Mouse (Mus musculus) neural tube, embryonic 11.5 days (tissue): ENCODE measurements around the gene Manea. TPM values are rescaled to one million over a fixed set of nuclear protein-coding genes. Genes with fewer than 3 reads are reported as not detected.

Experiments used
- ATAC-seq: fragments of 200-750 bp; cut with Nextera tagmentation; 2 replicates; pipeline ENCODE4 v1.8.0; 2017; ENCODE audit warnings: moderate number of reproducible peaks, mild to moderate bottlenecking, moderate TSS enrichment, moderate library complexity; ENCODE audit not compliant: insufficient read depth, low FRiP score, low TSS enrichment
- DNase-seq: peaks from one replicate; pipeline ENCODE4 v3.0.0-alpha.2; 2015; ENCODE audit warnings: low spot score
- H3K27ac ChIP-seq: fragments of 300-500 bp; sonication (generic); 2 replicates; pipeline ENCODE4 v1.5.1; 2014; ENCODE audit warnings: low read depth, mild to moderate bottlenecking, low read length
- H3K27me3 ChIP-seq: fragments of 300-500 bp; sonication (generic); 2 replicates; pipeline ENCODE4 v1.6.1; 2014; ENCODE audit warnings: mild to moderate bottlenecking, low read length, mixed read lengths; ENCODE audit not compliant: control insufficient read depth, insufficient read depth
- H3K36me3 ChIP-seq: fragments of 300-500 bp; sonication (generic); 2 replicates; pipeline ENCODE4 v1.6.1; 2014; ENCODE audit warnings: mild to moderate bottlenecking, low read length, moderate library complexity, mixed read lengths; ENCODE audit not compliant: control insufficient read depth, insufficient read depth
- H3K4me1 ChIP-seq: fragments of 300-500 bp; sonication (generic); 2 replicates; pipeline ENCODE4 v1.6.1; 2014; ENCODE audit warnings: low read length, mixed read lengths; ENCODE audit not compliant: control insufficient read depth, insufficient read depth
- H3K4me2 ChIP-seq: fragments of 300-500 bp; sonication (generic); 2 replicates; pipeline ENCODE4 v1.6.1; 2014; ENCODE audit warnings: low read depth, mild to moderate bottlenecking, moderate library complexity
- H3K4me3 ChIP-seq: fragments of 300-500 bp; sonication (generic); 2 replicates; pipeline ENCODE4 v1.5.1; 2014; ENCODE audit warnings: low read depth, low read length
- H3K9ac ChIP-seq: fragments of 300-500 bp; sonication (generic); 2 replicates; pipeline ENCODE4 v1.6.1; 2014; ENCODE audit warnings: mild to moderate bottlenecking, low read length
- H3K9me3 ChIP-seq: fragments of 300-500 bp; sonication (generic); 2 replicates; pipeline ENCODE4 v1.6.1; 2016; ENCODE audit warnings: low read length; ENCODE audit not compliant: control insufficient read depth
- WGBS: fragments of 180-500 bp; shearing (Covaris S2); extraction: QIAGEN DNeasy Blood & Tissue Kit; methylation state at CpG from one replicate; pipeline ENCODE4 v1.1.7; 2014; 5-methylcytosine and 5-hydroxymethylcytosine counted together
- polyA plus RNA-seq: library from polyadenylated mRNA; unstranded; fragments of >200 nt; fragmentation: Nextera tagmentation; extraction: Ambion mirVana; gene quantifications from 2 replicates; pipeline ENCODE4 v1.2.1, GENCODE M21; 2014

Gene Manea
- 25.4 and 26.6 TPM in 2 replicates for polyA plus RNA-seq

DNA sequence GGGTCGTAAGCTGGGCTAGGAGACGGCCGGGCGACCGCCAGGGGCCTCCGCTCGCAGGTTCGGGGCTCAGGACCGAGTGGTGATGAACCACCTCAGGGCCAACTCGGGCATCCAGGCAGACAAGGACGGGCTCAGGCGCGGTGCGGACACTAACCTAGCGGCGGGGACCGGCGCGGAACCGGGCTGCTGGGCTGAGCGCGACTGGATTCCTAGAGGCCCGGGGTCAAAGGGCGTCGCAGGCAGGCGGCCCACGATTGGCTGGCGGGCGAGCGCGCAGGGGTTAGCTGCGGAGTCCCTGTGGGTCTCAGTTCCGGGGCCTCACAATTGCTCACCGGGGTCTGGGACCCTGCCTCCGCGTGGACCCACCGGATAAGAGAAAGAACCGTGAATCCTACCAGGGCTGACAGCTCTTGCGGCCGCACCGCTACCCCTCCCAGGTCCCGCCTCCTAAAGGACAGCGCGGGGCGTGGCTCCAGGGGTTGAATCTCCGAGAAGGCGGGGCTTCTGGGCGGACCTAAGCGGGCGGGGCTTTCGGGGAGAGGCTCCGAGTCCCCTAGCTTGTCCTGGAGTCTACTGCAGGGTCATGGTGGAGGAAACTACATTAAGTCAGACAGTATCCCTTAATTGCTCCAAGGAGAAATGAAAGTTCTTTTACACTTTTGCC is at the start of gene Manea:
Gene Manea, minus strand, starts transcription at position 449 of the 664 bp plus-strand sequence.
- peak; percentile 96 for ATAC-seq
- H3K27me3 ChIP-seq, result no peaks in the 10 kb centered on the region

DNA sequence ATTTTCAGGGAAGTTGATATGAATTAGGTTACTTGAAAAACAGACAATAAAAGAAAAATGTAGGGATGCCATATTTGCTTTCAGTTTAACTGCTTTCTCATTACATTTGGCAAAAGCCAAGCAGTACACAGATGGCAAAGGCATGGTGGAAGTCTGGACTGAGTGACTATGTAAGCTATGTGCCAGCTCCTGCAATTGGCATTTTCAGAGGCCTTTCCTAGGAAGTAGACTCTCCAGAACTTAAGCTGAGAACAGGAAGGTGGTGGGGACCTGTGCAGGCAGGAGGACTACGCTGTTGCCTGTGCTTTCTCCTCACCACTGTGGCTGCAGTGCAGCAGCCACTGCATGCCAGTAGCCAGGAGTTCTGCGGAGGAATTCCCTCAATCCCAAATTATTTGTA is 7.9 kb upstream of the Manea start:
- H3K36me3 ChIP-seq, result no peaks in the 10 kb centered on the region
- H3K9ac ChIP-seq, result no peak overlapping the region
- ATAC-seq, result no peak
- H3K4me2 ChIP-seq, result no peak overlapping the region
- H3K27ac ChIP-seq, result no peak overlapping the region
- no peak overlapping the region for H3K4me3 ChIP-seq
- H3K27me3 ChIP-seq, result no peaks in the 10 kb centered on the region
- H3K4me1 ChIP-seq, result no peaks in the 10 kb centered on the region
- no peak for DNase-seq
- WGBS, result 88% methylated on average over 2 of the region's 2 CpGs
- no peaks in the 10 kb centered on the region for H3K9me3 ChIP-seq

More for the DNA sequence above, at the start of gene Manea:
- Histone ChIP-seq H3K4me2 (peak within 1 kb of the TSS; percentile 59), H3K4me1 (no peaks in the 10 kb centered on the region), H3K9ac (peak within 1 kb of the TSS; percentile 87), H3K27ac (peak within 1 kb of the TSS; percentile 87), H3K4me3 (peak within 1 kb of the TSS; percentile 65), H3K9me3 (no peaks in the 10 kb centered on the region), H3K36me3 (no peaks in the 10 kb centered on the region)
- peak; percentile 95 for DNase-seq
- WGBS, result under 1% methylated on average over 38 of the region's 52 CpGs

DNA sequence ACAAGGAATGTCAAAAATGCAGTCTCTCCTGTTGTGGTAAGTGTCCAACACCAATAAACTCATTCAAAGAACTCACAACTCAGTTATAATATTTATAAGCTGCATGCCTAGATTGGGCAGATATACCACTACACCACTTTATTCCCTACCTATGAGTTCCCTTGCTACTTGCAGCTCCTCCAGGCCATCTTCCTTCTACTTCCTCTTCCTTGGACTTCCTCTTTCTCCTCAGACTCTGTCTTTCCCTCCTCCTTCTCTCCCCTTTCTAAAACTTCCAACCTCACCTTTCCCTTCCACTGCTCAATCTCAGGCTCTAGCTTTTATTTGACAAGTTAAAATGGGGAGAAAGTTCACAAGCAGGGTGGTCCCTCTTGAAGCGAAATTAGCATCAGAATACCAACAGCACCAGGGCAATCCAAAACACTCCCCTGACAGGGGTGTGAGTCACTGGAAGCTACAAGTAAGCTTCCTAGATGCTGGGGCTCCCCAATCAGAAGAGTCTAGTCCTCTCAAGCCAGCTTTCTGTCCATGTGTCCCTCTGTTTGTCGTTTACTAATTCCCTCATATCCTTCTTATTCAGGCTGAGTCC is 7.0 kb upstream of the Manea start:
- Histone ChIP-seq H3K9ac (no peak overlapping the region), H3K27me3 (no peaks in the 10 kb centered on the region), H3K36me3 (no peaks in the 10 kb centered on the region), H3K4me1 (no peaks in the 10 kb centered on the region), H3K9me3 (no peaks in the 10 kb centered on the region), H3K4me2 (no peak overlapping the region), H3K27ac (no peak overlapping the region), H3K4me3 (no peak overlapping the region)
- WGBS, result 14% methylated on average over 2 of the region's 2 CpGs
- ATAC-seq, result no peak
- no peak for DNase-seq

DNA sequence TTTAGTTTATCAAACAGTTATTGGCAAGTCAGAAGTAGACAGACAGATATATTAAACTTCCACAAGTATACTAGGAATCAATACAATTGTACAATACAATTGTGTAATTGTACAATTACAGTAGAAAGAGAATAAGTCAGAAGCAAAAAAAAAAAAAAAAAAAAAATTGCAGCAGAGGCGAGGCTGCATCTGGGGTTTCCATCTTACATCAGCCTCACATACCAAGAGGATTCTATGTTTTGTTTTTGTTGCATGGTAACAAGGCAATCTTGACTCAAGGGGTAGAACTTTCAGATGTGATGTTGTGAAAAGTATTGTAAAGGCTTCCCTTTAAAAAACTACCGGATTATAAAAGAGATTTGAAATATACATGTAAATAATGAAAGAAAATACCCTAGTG is 548 bp upstream of the Manea start:
- Histone ChIP-seq H3K27ac (no peak overlapping the region), H3K9ac (no peak overlapping the region), H3K9me3 (no peaks in the 10 kb centered on the region), H3K4me2 (no peak overlapping the region), H3K4me3 (no peak overlapping the region), H3K27me3 (no peaks in the 10 kb centered on the region), H3K36me3 (no peaks in the 10 kb centered on the region), H3K4me1 (no peaks in the 10 kb centered on the region)
- WGBS, result 63% methylated on average over 2 of the region's 2 CpGs
- DNase-seq, result no peak
- 0 out of 2 replicates have a peak, but pooled peaks have one; percentile 1 for ATAC-seq

DNA sequence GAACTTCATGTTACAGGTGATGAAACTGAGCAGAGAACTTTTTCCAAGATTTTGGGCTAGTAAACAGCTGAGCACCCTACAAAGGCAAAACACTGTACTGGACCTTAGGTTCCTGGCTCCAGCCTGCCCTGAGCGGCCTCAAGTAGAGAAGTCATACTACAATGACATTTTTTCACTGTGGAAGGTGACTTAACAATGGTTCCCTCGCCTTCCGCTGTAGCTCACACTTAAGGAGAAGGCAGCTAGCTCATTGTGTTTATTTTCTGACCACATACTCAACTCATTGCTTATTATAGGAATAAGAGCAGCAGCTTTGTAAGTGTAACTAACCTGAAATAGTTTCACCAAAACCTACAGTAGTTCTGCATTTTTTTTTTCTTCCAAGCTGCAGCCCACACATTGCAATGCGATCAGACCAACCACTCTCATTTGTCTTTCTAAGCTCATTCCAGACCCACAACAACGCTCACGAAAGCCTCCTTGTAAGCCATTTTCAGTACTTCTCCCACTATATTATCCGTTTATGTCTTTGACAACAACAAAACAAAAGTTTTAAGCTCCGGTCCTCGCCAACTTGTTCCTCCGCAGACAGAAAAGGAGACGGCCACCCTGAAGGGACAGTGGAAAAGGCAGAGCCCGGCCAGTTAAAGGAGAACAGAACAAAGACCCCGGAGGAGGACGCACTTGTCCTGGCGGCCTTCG is 799 bp downstream of the Manea start:
- DNase-seq (peak; percentile 29), ATAC-seq (peak; percentile 6)
- H3K9me3 ChIP-seq, result no peaks in the 10 kb centered on the region
- peak overlapping the region; percentile 87 for H3K9ac ChIP-seq
- peak overlapping the region; percentile 65 for H3K4me3 ChIP-seq
- H3K4me1 ChIP-seq, result no peaks in the 10 kb centered on the region
- peak overlapping the region; percentile 59 for H3K4me2 ChIP-seq
- 1% methylated on average over 16 of the region's 16 CpGs for WGBS
- H3K36me3 ChIP-seq, result no peaks in the 10 kb centered on the region
- no peaks in the 10 kb centered on the region for H3K27me3 ChIP-seq
- peak overlapping the region; percentile 87 for H3K27ac ChIP-seq

- ATAC-seq (no peak), DNase-seq (no peak)
- no peak overlapping the region for H3K27ac ChIP-seq
- peak overlapping the region; percentile 65 for H3K4me3 ChIP-seq
- 81% methylated on average over 3 of the region's 3 CpGs for WGBS
- H3K9ac ChIP-seq, result no peak overlapping the region
- H3K4me1 ChIP-seq, result no peaks in the 10 kb centered on the region
- no peaks in the 10 kb centered on the region for H3K9me3 ChIP-seq
- H3K36me3 ChIP-seq, result no peaks in the 10 kb centered on the region
- peak overlapping the region; percentile 59 for H3K4me2 ChIP-seq
- H3K27me3 ChIP-seq, result no peaks in the 10 kb centered on the region
These were observed 1.6 kb downstream of the Manea start for GRCm38 (mm10) chr4:26345080-26345479.

GRCm38 (mm10) chr4:26342346-26342745 is 4.3 kb downstream of the Manea start:
- Histone ChIP-seq H3K4me3 (no peak overlapping the region), H3K4me2 (no peak overlapping the region), H3K36me3 (no peaks in the 10 kb centered on the region), H3K27ac (no peak overlapping the region), H3K27me3 (no peaks in the 10 kb centered on the region), H3K9me3 (no peaks in the 10 kb centered on the region), H3K4me1 (no peaks in the 10 kb centered on the region), H3K9ac (no peak overlapping the region)
- ATAC-seq, result no peak
- DNase-seq, result no peak

GRCm38 (mm10) chr4:26338604-26339003 is 8.1 kb downstream of the Manea start:
- H3K4me2 ChIP-seq, result no peak overlapping the region
- H3K9ac ChIP-seq, result no peak overlapping the region
- H3K36me3 ChIP-seq, result no peaks in the 10 kb centered on the region
- H3K4me1 ChIP-seq, result no peaks in the 10 kb centered on the region
- DNase-seq, result no peak
- no peaks in the 10 kb centered on the region for H3K27me3 ChIP-seq
- whole genome bisulfite sequencing, result 90% methylated on average over 5 of the region's 5 CpGs
- no peak for ATAC-seq
- no peak overlapping the region for H3K27ac ChIP-seq
- no peaks in the 10 kb centered on the region for H3K9me3 ChIP-seq
- no peak overlapping the region for H3K4me3 ChIP-seq
